Mouse (Mus musculus) lung, postnatal 0 days (tissue): ENCODE results near the gene Vps45.

Experiments
- CTCF ChIP-seq: IDR thresholded peaks from 2 replicates; pipeline ENCODE4 v1.5.1; 2016; ENCODE audit warnings: antibody characterized with exemption, mild to moderate bottlenecking
- EP300 ChIP-seq: IDR thresholded peaks from 2 replicates; pipeline ENCODE4 v1.6.1; 2016; ENCODE audit warnings: antibody characterized with exemption, mild to moderate bottlenecking, control low read depth

DNA sequence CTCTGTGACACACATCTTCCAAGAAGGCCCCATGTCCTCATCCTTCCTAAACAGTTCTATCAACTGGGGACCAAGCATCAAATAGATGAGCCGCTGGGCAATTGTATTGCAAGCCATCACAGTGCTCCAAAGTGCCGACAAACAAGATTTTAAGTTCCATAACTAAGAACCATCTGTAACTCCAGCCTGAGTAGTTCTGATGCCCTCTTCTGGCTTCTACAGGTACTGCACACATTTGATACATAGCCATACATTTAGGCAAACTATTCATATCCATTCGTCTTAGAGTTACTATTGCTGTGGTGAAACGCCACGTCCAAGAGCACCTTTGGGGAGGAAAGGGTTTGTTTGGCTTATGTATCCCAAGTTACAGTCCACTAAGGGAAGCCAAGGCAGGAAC, 99.2 kb downstream of the Vps45 start:
- TF ChIP-seq EP300 (no peak), CTCF (peak; percentile 77)
